Mouse (Mus musculus): ENCODE measurements at regions not wholly inside any gene's neighbourhood (a gene's known extent, or its start where the extent isn't known, plus 50 kb on each side); places are given as distances from the start of the nearest gene placed in this dataset.

GRCm38 (mm10) chr16:70900085-70900484, 586.3 kb downstream of the Gbe1 start:
- intact Hi-C loops (cut with DNase I), result no loop called here
- DNase-seq (ENCODE audit: low spot score in 2 of 2), result no peak

GRCm38 (mm10) chr16:70920047-70920446, 606.3 kb downstream of the Gbe1 start:
- intact Hi-C loops (cut with DNase I), result no loop called here
- no peak for DNase-seq (ENCODE audit: low spot score in 2 of 2)

GRCm38 (mm10) chr16:70929651-70930050, 615.9 kb downstream of the Gbe1 start:
- intact Hi-C loops (cut with DNase I), result no loop called here

GRCm38 (mm10) chr16:70935959-70936358, 622.2 kb downstream of the Gbe1 start:
- intact Hi-C loops (cut with DNase I), result no loop called here
- DNase-seq (ENCODE audit: low spot score in 2 of 2), result no peak

More at GRCm38 (mm10) chr16:70929651-70930050, 615.9 kb downstream of the Gbe1 start:
- no peak for DNase-seq (ENCODE audit: low spot score in 2 of 2)

- intact Hi-C loops (cut with DNase I), result no loop called here
- DNase-seq (ENCODE audit: low spot score in 2 of 2), result no peak
Observed at GRCm38 (mm10) chr16:70952937-70953336, 639.2 kb downstream of the Gbe1 start.
